Mouse (Mus musculus) lung, postnatal 4 days (tissue): ENCODE measurements around the gene Krtap20-2.
"Not testable (repeated sequence)": the region's sequence is repeated elsewhere in the genome, so short reads cannot be mapped to it uniquely, and the experiment has no call there.

Experiments used
- DNase-seq, 2 experiments: peaks; one replicate each; pipeline ENCODE4 v3.0.0; 2021

Gene Krtap20-2

GRCm38 (mm10) chr16:89205561-89205960 lies at the start of gene Krtap20-2:
TSS of gene Krtap20-2 (plus strand) at chr16:89205861.
- DNase-seq, result no peak

GRCm38 (mm10) chr16:89157652-89158051 lies 48.0 kb upstream of the Krtap20-2 start, which contains the start of gene Gm9789:
TSS of gene Gm9789 (plus strand) at chr16:89157952.
- no peak for DNase-seq

GRCm38 (mm10) chr16:89169190-89169589 lies 36.5 kb upstream of the Krtap20-2 start, which contains the start of gene Gm7735:
TSS of gene Gm7735 (plus strand) at chr16:89169490.
- not testable (repeated sequence) for DNase-seq

GRCm38 (mm10) chr16:89174435-89174834 lies 31.2 kb upstream of the Krtap20-2 start, which contains the start of gene 1110057P08Rik:
TSS of gene 1110057P08Rik (plus strand) at chr16:89174735.
- no peak for DNase-seq

GRCm38 (mm10) chr16:89188621-89189020 lies 17.0 kb upstream of the Krtap20-2 start:
- no peak for DNase-seq
